Mouse (Mus musculus) megakaryocyte, embryonic 14.5 days (primary cell): ENCODE results near the gene Kbtbd8.

ENCODE experiments used
- FLI1 ChIP-seq: IDR thresholded peaks from 2 replicates; pipeline ENCODE4 v1.6.1; 2012; ENCODE audit warnings: low read length, inconsistent platforms, mixed read lengths
- GATA1 ChIP-seq: IDR thresholded peaks from 3 replicates; pipeline ENCODE4 v1.6.1; 2012; ENCODE audit warnings: mixed read lengths, low read length, inconsistent platforms, borderline replicate concordance

- no peak for TF ChIP-seq GATA1
- no peak for TF ChIP-seq FLI1
Measured at GRCm38 (mm10) chr6:95165630-95166029, 48.6 kb downstream of the Kbtbd8 start.
